Mouse (Mus musculus) lung, postnatal 0 days (tissue): ENCODE results near the gene Tmem233.

Source experiments
- CTCF ChIP-seq: IDR thresholded peaks from 2 replicates; pipeline ENCODE4 v1.5.1; 2016; ENCODE audit warnings: antibody characterized with exemption, mild to moderate bottlenecking
- EP300 ChIP-seq: IDR thresholded peaks from 2 replicates; pipeline ENCODE4 v1.6.1; 2016; ENCODE audit warnings: antibody characterized with exemption, mild to moderate bottlenecking, control low read depth

- TF ChIP-seq CTCF (no peak), EP300 (no peak)
Measured at GRCm38 (mm10) chr5:116029071-116029470, 54.0 kb downstream of the Tmem233 start.
